Mouse (Mus musculus) intestine, postnatal 0 days (tissue): Measurements from ENCODE around the gene Terb2. TPM values are rescaled to one million over a fixed set of nuclear protein-coding genes. Genes with fewer than 3 reads are reported as not detected.

Experiments
- ATAC-seq: fragments of 200-750 bp; cut with Nextera tagmentation; 2 replicates; pipeline ENCODE4 v1.8.0; 2017; ENCODE audit warnings: mild to moderate bottlenecking, moderate TSS enrichment, moderate library complexity
- H3K27ac ChIP-seq: fragments of 300-500 bp; sonication (generic); 2 replicates; pipeline ENCODE4 v1.5.1; 2014; ENCODE audit warnings: mild to moderate bottlenecking, low read depth, low read length, moderate library complexity
- H3K27me3 ChIP-seq: fragments of 300-500 bp; sonication (generic); replicated peaks from 2 replicates; pipeline ENCODE4 v1.6.1; 2014; ENCODE audit warnings: low read length, mixed read lengths; ENCODE audit not compliant: control insufficient read depth, insufficient read depth
- H3K36me3 ChIP-seq: fragments of 300-500 bp; sonication (generic); 2 replicates; pipeline ENCODE4 v1.6.1; 2014; ENCODE audit warnings: mild to moderate bottlenecking, moderate library complexity; ENCODE audit not compliant: control insufficient read depth, insufficient read depth
- H3K4me1 ChIP-seq: fragments of 300-500 bp; sonication (generic); replicated peaks from 2 replicates; pipeline ENCODE4 v1.6.1; 2014; ENCODE audit warnings: antibody characterized with exemption, low read length, mixed read lengths; ENCODE audit not compliant: control insufficient read depth, insufficient read depth
- H3K4me2 ChIP-seq: fragments of 300-500 bp; sonication (generic); replicated peaks from 2 replicates; pipeline ENCODE4 v1.6.1; 2014; ENCODE audit warnings: low read depth, mild to moderate bottlenecking, moderate library complexity
- H3K4me3 ChIP-seq: fragments of 300-500 bp; sonication (generic); 2 replicates; pipeline ENCODE4 v1.5.1; 2014; ENCODE audit warnings: low read depth, low read length
- H3K9ac ChIP-seq: fragments of 300-500 bp; sonication (generic); 2 replicates; pipeline ENCODE4 v1.6.1; 2014; ENCODE audit warnings: mild to moderate bottlenecking, low read depth, low read length
- H3K9me3 ChIP-seq: fragments of 300-500 bp; sonication (generic); 2 replicates; pipeline ENCODE4 v1.6.1; 2016; ENCODE audit warnings: mixed run types; ENCODE audit not compliant: control insufficient read depth
- CTCF ChIP-seq: sonication (generic); IDR thresholded peaks from 2 replicates; pipeline ENCODE4 v1.5.1; 2016; ENCODE audit warnings: low read depth, mild to moderate bottlenecking, control low read depth, antibody characterized with exemption, moderate library complexity
- WGBS: fragments of 180-500 bp; shearing (Covaris S2); extraction: QIAGEN DNeasy Blood & Tissue Kit; methylation state at CpG from one replicate; pipeline ENCODE4 v1.1.7; 2014; 5-methylcytosine and 5-hydroxymethylcytosine counted together
- polyA plus RNA-seq: library from polyadenylated mRNA; unstranded; fragments of >200 nt; fragmentation: Nextera tagmentation; extraction: Ambion mirVana; gene quantifications from 2 replicates; pipeline ENCODE4 v1.2.1, GENCODE M21; 2015

The Terb2 gene
- polyA plus RNA-seq, 1 experiment from 2014 or later, result not detected

GRCm38 (mm10) chr2:122146687-122147086, 39.4 kb upstream of the Terb2 start:
- H3K36me3 ChIP-seq, result peaks cover 16% of the 10 kb centered on the region
- H3K9ac ChIP-seq, result no peak overlapping the region
- H3K9me3 ChIP-seq, result no peaks in the 10 kb centered on the region
- H3K4me1 ChIP-seq, result peaks cover 7% of the 10 kb centered on the region; the same call in 1 of the 2 replicates
- peak overlapping the region; percentile 67 for H3K27ac ChIP-seq
- WGBS, result 67% methylated on average over 6 of the region's 6 CpGs
- peak overlapping the region; percentile 68 for H3K4me2 ChIP-seq
- H3K4me3 ChIP-seq, result no peak overlapping the region
- ATAC-seq, result no peak
- no peak for TF ChIP-seq CTCF
- H3K27me3 ChIP-seq, result no peaks in the 10 kb centered on the region

DNA sequence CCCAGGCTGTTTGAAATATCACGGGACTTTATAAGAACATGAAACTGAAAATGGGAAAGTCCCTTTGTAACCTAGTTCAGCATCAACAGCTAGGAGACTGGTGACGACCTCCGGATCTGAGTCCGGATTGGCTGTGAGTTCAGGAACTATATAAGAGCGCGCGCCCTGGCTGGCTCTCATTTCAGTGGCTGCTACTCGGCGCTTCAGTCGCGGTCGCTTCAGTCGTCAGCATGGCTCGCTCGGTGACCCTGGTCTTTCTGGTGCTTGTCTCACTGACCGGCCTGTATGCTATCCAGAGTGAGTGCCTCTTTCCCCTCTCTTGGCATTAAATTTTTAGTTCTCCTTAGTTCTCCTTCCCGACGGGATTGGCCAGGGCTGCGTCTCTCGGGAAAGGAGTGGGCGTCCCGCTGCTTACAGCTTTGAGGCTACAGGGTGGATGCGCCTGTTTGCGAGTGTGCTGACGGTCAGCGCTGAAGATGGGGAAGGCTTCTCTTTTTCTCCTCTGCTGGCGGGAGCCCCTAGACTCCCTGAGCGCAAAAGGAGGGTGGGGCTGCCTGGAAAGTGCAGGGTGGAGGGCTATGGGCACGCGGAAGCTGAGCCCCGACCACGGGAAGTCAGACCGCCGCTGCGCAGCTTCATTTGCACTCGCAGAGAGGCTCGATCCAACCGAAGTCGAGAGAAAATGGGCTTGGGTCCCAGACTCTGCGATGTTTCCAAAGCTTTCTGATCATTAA, 38.4 kb upstream of the Terb2 start, which contains the start of gene B2m:
Gene B2m (plus strand): TSS at position 179 of the 734 bp plus-strand sequence.
- H3K27ac ChIP-seq, result peak within 1 kb of the TSS; percentile 85
- 0 out of 2 replicates have a peak, but pooled peaks have one; percentile 2 for TF ChIP-seq CTCF
- no peaks in the 10 kb centered on the region for H3K27me3 ChIP-seq
- WGBS, result 1% methylated on average over 40 of the region's 40 CpGs
- peak within 1 kb of the TSS; percentile 68 for H3K4me2 ChIP-seq
- ATAC-seq, result peak; percentile 93
- no peaks in the 10 kb centered on the region for H3K9me3 ChIP-seq
- H3K9ac ChIP-seq, result peak within 1 kb of the TSS; percentile 69
- H3K4me3 ChIP-seq, result peak within 1 kb of the TSS; percentile 73
- H3K36me3 ChIP-seq, result peaks cover 24% of the 10 kb centered on the region
- peaks cover 7% of the 10 kb centered on the region; the same call in 1 of the 2 replicates for H3K4me1 ChIP-seq

DNA sequence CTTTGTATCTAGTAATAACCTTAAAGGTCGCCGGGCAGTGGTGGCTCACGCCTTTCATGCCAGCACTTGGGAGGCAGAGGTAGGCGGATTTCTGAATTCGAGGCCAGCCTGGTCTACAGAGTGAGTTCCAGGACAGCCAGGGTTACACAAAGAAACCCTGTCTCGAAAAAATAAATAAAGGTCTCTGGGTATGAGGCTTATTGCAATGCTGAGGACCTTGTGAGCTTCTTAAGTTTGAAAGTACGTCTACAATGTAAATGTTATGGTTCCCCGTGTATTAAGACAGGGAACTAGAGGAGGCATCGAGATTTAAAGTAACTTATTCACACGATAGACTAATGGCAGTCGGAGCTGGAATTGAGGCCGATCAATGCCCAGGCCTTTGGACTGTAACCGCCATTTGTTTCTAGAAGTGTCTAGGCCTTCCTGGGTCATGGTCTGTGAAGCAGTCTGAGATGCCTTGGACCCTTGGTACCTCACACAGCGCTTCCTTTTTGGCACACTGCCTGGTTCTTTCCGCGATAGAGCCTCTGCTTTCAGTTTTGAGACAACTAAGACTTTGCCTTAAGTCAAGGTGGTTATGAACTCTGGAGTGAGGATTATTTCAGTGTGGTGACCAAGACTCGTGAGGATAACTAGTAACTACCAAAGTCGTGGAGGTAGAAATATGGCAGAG, 37.7 kb upstream of the Terb2 start:
- ATAC-seq, result peak; percentile 61
- Histone ChIP-seq H3K4me1 (peaks cover 7% of the 10 kb centered on the region; the same call in 1 of the 2 replicates), H3K27me3 (no peaks in the 10 kb centered on the region), H3K4me2 (peak overlapping the region; percentile 68), H3K4me3 (peak overlapping the region; percentile 73), H3K27ac (peak overlapping the region; percentile 85), H3K9me3 (no peaks in the 10 kb centered on the region), H3K36me3 (peaks cover 29% of the 10 kb centered on the region), H3K9ac (peak overlapping the region; percentile 69)
- WGBS, result 8% methylated on average over 18 of the region's 18 CpGs
- TF ChIP-seq CTCF, result no peak

DNA sequence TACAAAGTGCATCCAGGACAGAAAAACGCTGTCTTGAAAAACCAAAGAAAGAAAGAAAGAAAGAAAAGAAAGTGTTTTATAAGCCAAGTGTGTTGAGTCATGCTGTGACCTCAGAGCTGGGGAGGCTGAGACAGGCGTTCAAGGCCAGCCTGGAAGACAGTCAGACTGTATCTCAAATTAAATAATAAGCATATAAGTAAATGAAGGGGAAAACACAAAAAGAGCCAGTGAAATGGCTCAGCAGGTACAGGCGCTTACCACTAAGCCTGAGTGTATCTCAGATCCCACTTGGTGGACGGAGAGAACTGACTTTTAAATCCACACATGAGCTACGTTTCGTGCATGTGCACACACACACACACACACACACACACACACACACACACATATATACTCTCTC, 36.8 kb upstream of the Terb2 start:
- 83% methylated on average over 6 of the region's 6 CpGs for WGBS
- TF ChIP-seq CTCF, result no peak
- Histone ChIP-seq H3K9ac (no peak overlapping the region), H3K4me3 (peak overlapping the region; percentile 73), H3K27ac (no peak overlapping the region), H3K4me2 (peak overlapping the region; percentile 68), H3K9me3 (no peaks in the 10 kb centered on the region), H3K36me3 (peaks cover 33% of the 10 kb centered on the region), H3K27me3 (no peaks in the 10 kb centered on the region), H3K4me1 (peaks cover 7% of the 10 kb centered on the region; the same call in 1 of the 2 replicates)
- ATAC-seq, result no peak

- peak overlapping the region; percentile 68 for H3K4me2 ChIP-seq
- H3K36me3 ChIP-seq, result peaks cover 37% of the 10 kb centered on the region
- H3K9me3 ChIP-seq, result no peaks in the 10 kb centered on the region
- no peaks in the 10 kb centered on the region for H3K27me3 ChIP-seq
- H3K27ac ChIP-seq, result no peak overlapping the region
- peaks cover 7% of the 10 kb centered on the region; the same call in 1 of the 2 replicates for H3K4me1 ChIP-seq
- H3K4me3 ChIP-seq, result peak overlapping the region; percentile 73
- ATAC-seq, result no peak
- 84% methylated on average over 3 of the region's 3 CpGs for WGBS
- no peak overlapping the region for H3K9ac ChIP-seq
- no peak for TF ChIP-seq CTCF
These were observed 36.4 kb upstream of the Terb2 start for GRCm38 (mm10) chr2:122149716-122150115.

DNA sequence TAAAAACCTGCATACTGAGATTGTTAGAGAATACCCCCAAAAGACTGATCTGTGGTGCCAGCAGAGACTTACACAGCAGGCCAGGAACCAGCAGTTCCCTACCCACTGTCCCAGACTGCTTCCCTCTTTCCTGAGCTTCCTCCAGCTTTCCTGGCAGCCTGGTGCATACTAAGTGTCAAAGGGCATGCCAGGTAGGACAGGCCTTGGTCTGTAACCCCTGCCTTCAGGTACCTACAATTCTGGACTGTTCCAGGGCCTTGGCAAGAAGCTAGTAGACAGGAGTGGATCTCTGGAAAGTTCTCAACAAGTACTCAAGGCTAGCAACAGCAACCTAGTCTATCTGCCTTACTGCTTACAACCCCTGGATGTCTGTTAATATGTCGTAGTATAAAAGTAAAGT, 34.9 kb upstream of the Terb2 start:
- ATAC-seq, result no peak
- no peaks in the 10 kb centered on the region for H3K27me3 ChIP-seq
- peaks cover 7% of the 10 kb centered on the region; the same call in 1 of the 2 replicates for H3K4me1 ChIP-seq
- peaks cover 43% of the 10 kb centered on the region for H3K36me3 ChIP-seq
- H3K4me3 ChIP-seq, result no peak overlapping the region
- H3K9me3 ChIP-seq, result no peaks in the 10 kb centered on the region
- no peak for TF ChIP-seq CTCF
- peak overlapping the region; percentile 68; the same call in 1 of the 2 replicates for H3K4me2 ChIP-seq
- no peak overlapping the region for H3K27ac ChIP-seq
- no peak overlapping the region for H3K9ac ChIP-seq
- WGBS, result 91% methylated on average over 1 of the region's 1 CpGs
